Mouse (Mus musculus) G1E-ER4 (cell line): ENCODE data around the gene Pwwp2a. TPM values are rescaled to one million over a fixed set of nuclear protein-coding genes. Genes with fewer than 3 reads are reported as not detected.

Experiments used
- GATA1 ChIP-seq: IDR thresholded peaks from one replicate; pipeline ENCODE4 v1.8.0; 2012; ENCODE audit warnings: low read length, inconsistent platforms
- polyA plus RNA-seq: library from polyadenylated mRNA; stranded (reverse); fragments of >175 nt; gene quantifications from 2 replicates; pipeline ENCODE4 v1.2.3, GENCODE M21; 2012

The Pwwp2a gene
- polyA plus RNA-seq, 1 experiment = 6.8 TPM

- no peak for TF ChIP-seq GATA1
These were observed 16.8 kb downstream of the Pwwp2a start for GRCm38 (mm10) chr11:43698621-43699020.

DNA sequence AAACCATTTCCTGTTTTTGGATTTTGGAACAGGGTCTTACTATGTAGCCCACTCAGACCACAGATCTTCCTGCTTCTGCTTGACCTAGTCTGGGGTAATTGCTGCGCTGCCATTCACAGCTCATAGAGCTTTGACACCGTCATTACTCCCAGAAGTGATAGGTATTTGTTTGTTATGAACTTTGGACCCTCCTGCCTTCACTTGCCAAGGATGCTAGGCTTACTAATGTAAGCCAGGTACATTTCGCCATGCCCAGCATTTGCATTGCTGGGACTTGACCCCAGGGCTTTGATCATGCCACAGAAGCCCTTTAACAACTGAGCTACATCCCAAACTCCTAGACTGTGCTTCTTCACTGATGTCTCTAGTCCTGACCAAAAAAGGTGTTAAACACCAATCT is 18.5 kb downstream of the Pwwp2a start:
- no peak for TF ChIP-seq GATA1

DNA sequence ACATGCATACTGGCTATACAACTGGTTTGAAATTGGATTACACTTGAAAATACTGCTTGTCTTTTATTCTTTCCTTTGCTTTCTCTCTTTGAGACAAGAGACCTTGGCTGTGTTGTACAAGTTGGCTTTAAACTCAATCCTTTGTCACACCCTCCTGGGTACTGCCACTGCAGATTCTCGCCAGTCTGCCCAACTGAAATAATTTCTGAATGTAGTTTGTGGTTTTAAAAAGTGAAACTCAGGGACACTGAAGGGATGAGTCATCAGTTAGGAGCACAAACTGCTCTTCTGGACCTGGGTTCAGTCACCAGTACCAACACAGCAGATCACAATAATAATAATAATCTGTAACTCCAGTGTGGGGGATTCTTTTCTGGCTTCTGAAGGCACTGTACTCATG is 21.8 kb downstream of the Pwwp2a start:
- no peak for TF ChIP-seq GATA1

- TF ChIP-seq GATA1 = no peak
These were observed 24.0 kb downstream of the Pwwp2a start for GRCm38 (mm10) chr11:43705751-43706150.

- TF ChIP-seq GATA1 = no peak
These were observed 26.6 kb downstream of the Pwwp2a start for GRCm38 (mm10) chr11:43708409-43708808.

GRCm38 (mm10) chr11:43712178-43712577 is 30.4 kb downstream of the Pwwp2a start:
- no peak for TF ChIP-seq GATA1

- no peak for TF ChIP-seq GATA1
These were observed 41.6 kb downstream of the Pwwp2a start for GRCm38 (mm10) chr11:43723411-43723810.

GRCm38 (mm10) chr11:43727796-43728195 is 46.0 kb downstream of the Pwwp2a start:
- peak; percentile 85 for TF ChIP-seq GATA1

GRCm38 (mm10) chr11:43728737-43729301 is 47.0 kb downstream of the Pwwp2a start:
- no peak for TF ChIP-seq GATA1

DNA sequence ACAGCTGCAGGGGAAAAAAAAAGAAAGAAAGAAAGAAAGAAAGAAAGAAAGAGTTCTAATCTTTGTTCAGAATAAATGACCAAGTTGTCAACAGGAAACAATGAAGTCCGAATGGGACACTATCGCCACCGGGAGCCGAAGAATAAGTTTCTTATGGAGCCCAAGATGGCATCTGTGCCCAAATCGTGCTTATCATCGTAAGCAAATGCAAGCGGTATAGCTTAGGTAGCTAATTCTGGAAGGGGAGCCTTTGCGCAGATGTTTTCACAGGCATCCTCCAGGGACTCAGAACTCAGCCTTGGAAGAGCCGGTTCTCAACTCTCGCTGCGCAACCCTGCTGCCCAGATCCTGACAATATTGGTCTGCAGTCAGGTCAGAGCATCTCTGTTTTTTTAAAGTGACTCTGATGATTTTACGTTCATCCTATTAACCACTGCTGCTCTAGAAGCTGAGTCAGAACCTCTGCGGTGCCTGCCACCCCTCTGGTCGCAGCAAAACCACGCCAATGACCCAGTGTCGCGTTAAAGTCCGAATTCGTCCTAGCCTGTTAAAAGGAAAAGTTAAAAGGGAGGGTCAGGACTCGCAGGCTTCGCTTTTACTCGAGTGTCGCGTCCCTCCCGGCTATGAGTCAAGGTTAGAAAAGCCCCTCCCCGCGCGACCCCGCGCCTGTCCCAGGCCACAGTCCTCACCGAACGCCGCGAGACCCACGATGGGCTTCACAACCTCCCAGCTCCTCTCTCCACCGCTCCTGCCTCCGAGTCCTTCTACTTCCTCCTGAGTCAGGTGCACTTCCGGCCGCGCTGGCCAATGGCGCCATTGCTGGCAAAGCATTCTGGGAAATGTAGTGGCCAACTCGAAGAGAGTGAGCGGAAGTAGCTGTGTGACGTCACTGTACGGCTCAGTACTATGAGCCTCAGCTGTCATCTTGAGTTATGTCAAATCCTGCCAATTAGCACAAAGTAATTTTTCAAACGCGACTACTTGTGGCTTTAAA is 65.7 kb downstream of the Pwwp2a start, which contains the start of gene Ttc1:
Gene Ttc1, minus strand, starts transcription at position 776 of the 994 bp plus-strand sequence.
- no peak for TF ChIP-seq GATA1

DNA sequence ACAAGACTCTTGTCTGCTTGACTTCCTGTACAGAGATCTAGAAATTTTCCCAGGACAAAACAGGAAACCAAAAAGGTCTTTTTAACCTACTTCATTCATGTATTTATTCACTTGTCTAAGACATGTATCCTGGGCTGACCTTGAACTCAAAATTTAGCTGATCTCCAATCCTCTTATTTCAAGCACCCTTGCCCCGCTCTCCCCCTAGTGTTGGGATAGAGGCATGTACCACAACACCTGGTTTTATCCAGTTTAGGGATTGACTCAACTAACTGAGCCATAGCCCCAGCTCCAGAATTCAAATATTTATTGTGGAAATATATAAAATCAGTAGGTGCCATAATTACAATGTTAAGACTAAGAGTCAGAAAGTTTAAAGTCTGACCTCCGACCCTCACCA is 69.7 kb downstream of the Pwwp2a start:
- no peak for TF ChIP-seq GATA1

- TF ChIP-seq GATA1 = no peak
These were observed 72.8 kb downstream of the Pwwp2a start for GRCm38 (mm10) chr11:43754568-43754967.

- no peak for TF ChIP-seq GATA1
These were observed 73.6 kb downstream of the Pwwp2a start for GRCm38 (mm10) chr11:43755411-43755810.

DNA sequence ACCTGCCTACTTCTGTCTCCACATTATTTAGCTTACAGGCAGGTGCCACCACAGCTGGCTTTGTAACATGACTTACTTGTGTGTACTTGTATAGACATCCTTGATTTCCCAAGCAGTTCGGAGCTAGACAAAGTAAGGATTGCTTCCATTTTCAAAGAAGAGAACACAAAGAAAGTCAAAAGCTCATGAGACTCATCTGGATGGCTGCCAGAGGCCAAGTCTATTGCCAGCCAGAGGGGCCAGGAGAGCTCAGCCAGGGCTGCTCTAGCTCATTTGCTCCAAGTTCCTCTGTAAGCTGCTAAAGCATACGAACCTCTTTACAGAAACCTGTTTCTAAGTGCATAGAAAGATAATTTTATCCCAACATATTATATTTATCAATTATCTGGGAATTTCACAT is 76.6 kb downstream of the Pwwp2a start:
- no peak for TF ChIP-seq GATA1

- TF ChIP-seq GATA1 = no peak
These were observed 85.3 kb downstream of the Pwwp2a start for GRCm38 (mm10) chr11:43766922-43767648.

DNA sequence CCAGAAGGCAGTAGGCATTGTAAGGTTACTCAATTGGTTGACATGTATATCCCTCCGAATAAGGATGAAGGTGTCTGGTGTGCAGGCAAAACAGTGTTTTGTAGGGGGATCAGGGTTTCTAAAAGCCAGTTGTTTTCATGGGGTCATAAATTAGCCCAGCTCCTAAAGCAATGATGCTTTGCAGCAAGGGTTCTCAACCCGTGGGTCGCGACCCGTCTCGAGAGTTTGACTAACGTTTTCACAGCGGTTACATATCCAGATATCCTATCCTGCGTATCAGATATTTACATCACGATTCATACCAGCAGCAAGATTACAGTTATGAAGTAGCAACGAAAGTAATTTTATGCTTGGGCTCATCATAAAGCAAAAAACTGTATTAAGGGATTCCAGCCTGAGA is 86.0 kb downstream of the Pwwp2a start:
- TF ChIP-seq GATA1 = no peak
